Mouse (Mus musculus) forebrain, embryonic 15.5 days (tissue): ENCODE measurements around the gene Galr2. TPM values are rescaled to one million over a fixed set of nuclear protein-coding genes. Genes with fewer than 3 reads are reported as not detected.
"Not testable (repeated sequence)": the region's sequence is repeated elsewhere in the genome, so short reads cannot be mapped to it uniquely, and the experiment has no call there.

Source experiments
- ATAC-seq: fragments of 200-750 bp; cut with Nextera tagmentation; replicated peaks from 2 replicates; pipeline ENCODE4 v1.8.0; 2017; ENCODE audit warnings: mild to moderate bottlenecking, moderate TSS enrichment, moderate library complexity
- H3K27ac ChIP-seq: fragments of 300-500 bp; sonication (generic); replicated peaks from 2 replicates; pipeline ENCODE4 v1.5.1; 2015; ENCODE audit warnings: mild to moderate bottlenecking, inconsistent platforms
- H3K27me3 ChIP-seq: fragments of 300-500 bp; sonication (generic); 2 replicates; pipeline ENCODE4 v1.6.1; 2015; ENCODE audit warnings: inconsistent platforms
- H3K36me3 ChIP-seq: fragments of 300-500 bp; sonication (generic); 2 replicates; pipeline ENCODE4 v1.6.1; 2015; ENCODE audit warnings: mild to moderate bottlenecking, inconsistent platforms
- H3K4me1 ChIP-seq: fragments of 300-500 bp; sonication (generic); 2 replicates; pipeline ENCODE4 v1.6.1; 2015; ENCODE audit warnings: inconsistent platforms
- H3K4me2 ChIP-seq: fragments of 300-500 bp; sonication (generic); replicated peaks from 2 replicates; pipeline ENCODE4 v1.6.1; 2015; ENCODE audit warnings: mild to moderate bottlenecking, inconsistent platforms
- H3K4me3 ChIP-seq: fragments of 300-500 bp; sonication (generic); 2 replicates; pipeline ENCODE4 v1.5.1; 2015; ENCODE audit warnings: mild to moderate bottlenecking, inconsistent platforms
- H3K9ac ChIP-seq: fragments of 300-500 bp; sonication (generic); replicated peaks from 2 replicates; pipeline ENCODE4 v1.6.1; 2015; ENCODE audit warnings: mild to moderate bottlenecking, inconsistent platforms
- H3K9me3 ChIP-seq: fragments of 300-500 bp; sonication (generic); 2 replicates; pipeline ENCODE4 v1.6.1; 2016; ENCODE audit warnings: inconsistent platforms
- WGBS: fragments of 180-500 bp; shearing (Covaris S2); methylation state at CpG from one replicate; pipeline ENCODE4 v1.1.7; 2015; ENCODE audit warnings: mixed read lengths; 5-methylcytosine and 5-hydroxymethylcytosine counted together
- polyA plus RNA-seq: library from polyadenylated mRNA; unstranded; fragments of >200 nt; fragmentation: Nextera tagmentation; extraction: Ambion mirVana; gene quantifications from 2 replicates; pipeline ENCODE4 v1.2.1, GENCODE M21; 2015

Galr2 gene
- polyA plus RNA-seq, 1 experiment from 2014 or later = not detected

DNA sequence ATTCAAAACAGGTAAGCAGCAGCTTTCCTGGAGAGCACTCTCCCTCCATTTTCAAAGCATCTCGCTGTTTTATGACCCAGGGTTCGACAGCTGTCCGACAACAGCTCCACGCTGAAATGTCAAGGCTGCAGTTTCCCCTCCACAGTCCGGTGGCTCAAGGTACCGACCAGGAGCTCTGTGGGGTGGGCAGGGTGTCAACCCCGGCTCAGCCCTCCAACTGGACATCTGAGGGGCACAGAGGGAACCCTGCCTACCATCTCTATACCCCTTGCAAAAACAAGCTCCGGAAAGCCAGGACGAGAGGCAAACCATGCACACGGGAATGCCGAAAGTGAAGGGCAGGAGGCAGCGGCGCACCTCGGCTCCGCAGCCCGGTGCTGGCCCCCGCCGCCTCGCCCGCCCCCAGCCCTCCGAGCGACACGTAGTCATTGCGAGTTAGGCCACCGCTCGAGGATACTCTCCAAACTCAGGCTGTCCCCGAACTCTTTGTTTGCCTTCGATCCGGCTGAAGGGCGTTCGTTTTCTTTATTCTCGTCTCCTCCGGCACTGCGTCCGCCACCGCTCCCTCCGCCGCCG, 7.2 kb upstream of the Galr2 start:
- peaks cover 9% of the 10 kb centered on the region for H3K36me3 ChIP-seq
- WGBS = under 1% methylated on average over 39 of the region's 39 CpGs
- H3K9ac ChIP-seq = peak overlapping the region; percentile 87
- no peaks in the 10 kb centered on the region for H3K9me3 ChIP-seq
- H3K4me2 ChIP-seq = peak overlapping the region; percentile 78
- H3K27ac ChIP-seq = peak overlapping the region; percentile 95
- peaks cover 31% of the 10 kb centered on the region for H3K4me1 ChIP-seq
- no peaks in the 10 kb centered on the region for H3K27me3 ChIP-seq
- peak overlapping the region; percentile 77 for H3K4me3 ChIP-seq
- peak; percentile 63 for ATAC-seq

DNA sequence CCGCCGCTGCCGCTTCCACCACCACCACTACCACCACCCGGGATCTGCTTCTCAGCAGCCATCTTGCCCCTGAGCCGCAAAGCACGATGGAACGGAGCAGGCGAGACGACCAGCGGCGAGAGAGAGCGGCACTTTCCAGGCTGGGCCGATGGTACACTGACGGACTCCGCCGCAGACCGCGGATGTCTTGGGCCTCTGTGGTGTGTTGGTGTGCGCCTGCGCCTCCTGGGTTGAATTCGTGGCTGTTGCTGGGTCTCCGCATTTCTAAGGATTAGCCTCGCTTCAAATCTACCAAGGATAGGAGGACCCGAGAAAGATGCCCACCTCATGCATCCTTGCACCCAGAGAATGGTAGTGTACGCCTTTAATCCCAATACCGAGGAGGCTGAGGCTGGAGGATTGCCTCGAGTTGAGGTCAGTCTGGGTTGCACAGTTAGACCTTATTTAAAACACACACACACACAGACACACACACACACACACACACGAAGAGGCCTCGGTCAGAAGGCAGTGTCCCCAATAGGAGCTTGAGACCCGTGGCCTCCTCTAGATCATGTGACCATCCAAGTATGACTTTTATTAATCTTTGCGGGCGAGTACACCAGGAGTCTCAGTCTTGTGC, 6.6 kb upstream of the Galr2 start, which contains the start of gene Srp68:
Gene Srp68 (minus strand): TSS at position 173 of the 622 bp plus-strand sequence.
- WGBS = 2% methylated on average over 32 of the region's 32 CpGs
- Histone ChIP-seq H3K4me2 (peak within 1 kb of the TSS; percentile 78), H3K4me1 (peaks cover 31% of the 10 kb centered on the region), H3K9ac (peak within 1 kb of the TSS; percentile 87), H3K9me3 (no peaks in the 10 kb centered on the region), H3K36me3 (peaks cover 4% of the 10 kb centered on the region; the same call in 1 of the 2 replicates), H3K27ac (peak within 1 kb of the TSS; percentile 95), H3K27me3 (no peaks in the 10 kb centered on the region), H3K4me3 (peak within 1 kb of the TSS; percentile 77)
- peak; percentile 100 for ATAC-seq

- H3K9me3 ChIP-seq, H3K36me3 ChIP-seq, H3K4me3 ChIP-seq, H3K4me2 ChIP-seq, ATAC-seq, H3K9ac ChIP-seq, H3K27ac ChIP-seq: not testable (repeated sequence)
- H3K4me1 ChIP-seq = peaks cover 30% of the 10 kb centered on the region
- WGBS = 91% methylated on average over 1 of the region's 1 CpGs
- peaks cover 26% of the 10 kb centered on the region for H3K27me3 ChIP-seq
Observed at GRCm38 (mm10) chr11:116277184-116277583, 3.6 kb upstream of the Galr2 start.

GRCm38 (mm10) chr11:116281671-116282070, 932 bp downstream of the Galr2 start:
- H3K36me3 ChIP-seq = no peaks in the 10 kb centered on the region
- H3K9ac ChIP-seq = peak overlapping the region; percentile 24; the same call in 1 of the 2 replicates
- peaks cover 20% of the 10 kb centered on the region for H3K4me1 ChIP-seq
- H3K4me3 ChIP-seq = peak overlapping the region; percentile 31
- H3K4me2 ChIP-seq = peak overlapping the region; percentile 46
- no peaks in the 10 kb centered on the region for H3K9me3 ChIP-seq
- ATAC-seq = no peak
- whole genome bisulfite sequencing = 2% methylated on average over 18 of the region's 18 CpGs
- no peak overlapping the region for H3K27ac ChIP-seq
- H3K27me3 ChIP-seq = peaks cover 55% of the 10 kb centered on the region

DNA sequence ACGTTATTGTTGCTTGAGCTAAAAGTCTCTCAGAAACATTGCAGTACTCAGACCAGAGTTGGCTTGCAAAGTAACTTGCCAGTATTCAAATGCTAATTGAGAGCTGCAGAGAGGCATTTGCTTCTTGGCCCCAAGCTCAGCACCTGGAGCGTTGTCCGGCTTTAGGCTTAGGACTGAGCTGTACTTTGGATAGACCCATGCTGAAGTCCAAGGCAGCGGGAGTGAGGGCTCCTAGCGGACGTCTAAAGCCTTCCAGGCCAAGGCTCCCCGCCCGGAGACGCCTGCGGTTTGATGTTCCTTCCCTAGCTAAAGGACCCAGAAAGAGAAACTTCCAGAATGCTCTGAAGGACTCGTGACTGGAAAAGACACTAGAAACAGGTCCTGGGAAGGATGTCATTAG, 1.4 kb downstream of the Galr2 start:
- Histone ChIP-seq H3K27me3 (peaks cover 55% of the 10 kb centered on the region), H3K4me3 (0 out of 2 replicates have a peak overlapping the region, but pooled peaks have one; percentile 31), H3K27ac (no peak overlapping the region), H3K4me1 (peaks cover 20% of the 10 kb centered on the region), H3K9me3 (no peaks in the 10 kb centered on the region), H3K9ac (no peak overlapping the region), H3K36me3 (no peaks in the 10 kb centered on the region), H3K4me2 (no peak overlapping the region)
- WGBS = 0% methylated on average over 11 of the region's 11 CpGs
- ATAC-seq = no peak

DNA sequence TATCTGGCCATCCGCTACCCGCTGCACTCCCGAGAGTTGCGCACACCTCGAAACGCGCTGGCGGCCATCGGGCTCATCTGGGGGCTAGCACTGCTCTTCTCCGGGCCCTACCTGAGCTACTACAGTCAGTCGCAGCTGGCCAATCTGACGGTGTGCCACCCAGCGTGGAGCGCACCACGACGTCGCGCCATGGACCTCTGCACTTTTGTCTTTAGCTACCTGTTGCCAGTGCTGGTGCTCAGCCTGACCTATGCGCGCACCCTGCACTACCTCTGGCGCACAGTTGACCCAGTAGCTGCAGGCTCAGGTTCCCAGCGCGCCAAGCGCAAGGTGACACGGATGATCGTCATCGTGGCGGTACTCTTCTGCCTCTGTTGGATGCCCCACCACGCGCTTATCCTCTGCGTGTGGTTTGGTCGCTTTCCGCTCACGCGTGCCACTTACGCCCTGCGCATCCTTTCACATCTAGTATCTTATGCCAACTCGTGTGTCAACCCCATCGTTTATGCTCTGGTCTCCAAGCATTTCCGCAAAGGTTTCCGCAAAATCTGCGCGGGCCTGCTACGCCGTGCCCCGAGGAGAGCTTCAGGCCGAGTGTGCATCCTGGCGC, 2.3 kb downstream of the Galr2 start:
- Histone ChIP-seq H3K4me3 (no peak overlapping the region), H3K9ac (no peak overlapping the region), H3K4me1 (peaks cover 20% of the 10 kb centered on the region), H3K4me2 (no peak overlapping the region), H3K9me3 (no peaks in the 10 kb centered on the region), H3K27ac (no peak overlapping the region), H3K36me3 (peaks cover 8% of the 10 kb centered on the region), H3K27me3 (peaks cover 55% of the 10 kb centered on the region)
- WGBS = 9% methylated on average over 48 of the region's 48 CpGs
- ATAC-seq = no peak

GRCm38 (mm10) chr11:116283982-116284381, 3.2 kb downstream of the Galr2 start:
- H3K9me3 ChIP-seq = no peaks in the 10 kb centered on the region
- peaks cover 18% of the 10 kb centered on the region for H3K36me3 ChIP-seq
- no peak overlapping the region for H3K4me3 ChIP-seq
- H3K9ac ChIP-seq = no peak overlapping the region
- no peak overlapping the region for H3K27ac ChIP-seq
- H3K27me3 ChIP-seq = peaks cover 55% of the 10 kb centered on the region
- WGBS = 64% methylated on average over 6 of the region's 6 CpGs
- no peak for ATAC-seq
- H3K4me1 ChIP-seq = peaks cover 20% of the 10 kb centered on the region
- H3K4me2 ChIP-seq = no peak overlapping the region

- no peak for ATAC-seq
- WGBS = 69% methylated on average over 7 of the region's 7 CpGs
- no peak overlapping the region for H3K4me2 ChIP-seq
- no peak overlapping the region for H3K4me3 ChIP-seq
- peaks cover 20% of the 10 kb centered on the region for H3K4me1 ChIP-seq
- H3K36me3 ChIP-seq = peaks cover 34% of the 10 kb centered on the region
- H3K27me3 ChIP-seq = peaks cover 42% of the 10 kb centered on the region
- no peaks in the 10 kb centered on the region for H3K9me3 ChIP-seq
- no peak overlapping the region for H3K9ac ChIP-seq
- H3K27ac ChIP-seq = no peak overlapping the region
Observed at GRCm38 (mm10) chr11:116285770-116286191, 5.0 kb downstream of the Galr2 start.

- no peak overlapping the region for H3K4me2 ChIP-seq
- H3K36me3 ChIP-seq = peaks cover 45% of the 10 kb centered on the region
- no peak overlapping the region for H3K9ac ChIP-seq
- WGBS = 79% methylated on average over 5 of the region's 5 CpGs
- H3K4me3 ChIP-seq = no peak overlapping the region
- peaks cover 27% of the 10 kb centered on the region for H3K27me3 ChIP-seq
- no peak for ATAC-seq
- no peaks in the 10 kb centered on the region for H3K9me3 ChIP-seq
- H3K4me1 ChIP-seq = peaks cover 7% of the 10 kb centered on the region; the same call in 1 of the 2 replicates
- H3K27ac ChIP-seq = no peak overlapping the region
Observed at GRCm38 (mm10) chr11:116287351-116287750, 6.6 kb downstream of the Galr2 start.

DNA sequence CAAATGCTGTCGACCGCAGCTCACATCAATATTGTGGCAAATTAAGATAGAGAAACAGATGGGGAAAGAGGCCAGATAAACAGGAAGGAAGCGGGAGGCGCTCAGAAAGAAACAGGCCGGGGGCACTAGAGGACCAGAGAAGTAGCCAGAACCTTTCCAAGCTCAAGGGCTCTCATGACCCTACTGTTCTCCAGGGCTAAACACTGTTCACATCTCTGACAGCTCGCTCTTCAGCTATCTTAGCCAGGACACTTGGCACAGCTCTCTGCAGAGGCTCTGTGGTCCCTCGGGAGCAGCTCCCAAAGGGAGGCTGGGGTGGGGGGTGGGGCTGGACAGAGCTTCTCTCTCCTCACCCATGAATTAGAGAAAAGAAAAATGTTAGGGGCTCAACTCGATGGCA, 9.8 kb downstream of the Galr2 start:
- no peak for ATAC-seq
- 75% methylated on average over 8 of the region's 8 CpGs for WGBS
- no peak overlapping the region for H3K4me2 ChIP-seq
- H3K36me3 ChIP-seq = peaks cover 68% of the 10 kb centered on the region
- H3K4me1 ChIP-seq = no peaks in the 10 kb centered on the region
- H3K27me3 ChIP-seq = no peaks in the 10 kb centered on the region
- no peak overlapping the region for H3K9ac ChIP-seq
- no peaks in the 10 kb centered on the region for H3K9me3 ChIP-seq
- H3K4me3 ChIP-seq = no peak overlapping the region
- H3K27ac ChIP-seq = no peak overlapping the region

DNA sequence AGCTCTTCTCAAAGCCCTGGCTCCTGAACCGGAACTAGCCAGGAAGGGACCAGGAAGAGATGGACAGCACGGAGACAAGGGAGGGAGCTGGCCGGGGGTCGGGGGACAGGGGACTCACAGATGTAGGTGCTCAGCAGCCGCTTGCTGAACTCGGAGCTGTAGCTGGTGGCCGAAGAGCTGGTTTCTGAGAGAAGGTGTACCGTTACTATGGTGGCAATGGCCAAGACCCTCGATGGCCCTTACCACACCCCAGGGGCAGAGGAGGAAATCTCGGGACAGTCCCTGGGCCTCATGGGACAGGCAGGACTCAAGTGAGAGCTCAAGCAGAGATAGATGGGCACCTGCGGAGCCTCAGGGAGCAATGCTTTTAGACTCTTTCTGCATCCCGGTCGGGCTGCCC, 11.7 kb downstream of the Galr2 start:
- 92% methylated on average over 13 of the region's 13 CpGs for WGBS

DNA sequence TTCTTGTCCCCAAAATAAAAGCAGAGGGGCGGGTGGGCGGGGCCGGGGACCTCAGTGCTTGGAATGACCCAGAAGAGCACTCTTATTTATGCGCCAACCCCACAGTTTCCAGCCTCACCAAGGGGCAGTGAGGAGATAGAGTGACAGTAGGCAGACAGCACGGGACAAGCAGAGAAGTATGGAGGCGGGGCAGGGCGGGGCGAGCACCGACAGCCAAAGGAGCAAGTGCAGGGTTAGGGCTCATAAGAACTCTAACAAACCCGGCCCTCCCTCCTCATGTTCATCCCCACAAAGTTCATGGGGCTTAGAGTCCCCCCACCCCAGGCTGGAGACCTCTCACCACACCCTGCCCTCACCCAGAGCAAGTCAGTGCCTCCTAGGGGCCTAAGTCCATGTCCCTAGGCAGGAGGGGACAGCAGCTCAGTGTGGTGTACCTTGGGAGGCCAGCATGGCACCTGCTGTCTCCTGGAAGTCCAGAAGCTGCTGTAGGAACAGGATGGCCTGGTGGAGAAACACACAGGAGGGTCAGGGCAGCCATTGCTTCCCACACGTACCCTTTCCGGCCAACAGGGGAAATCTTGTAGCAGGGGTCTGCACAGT, 12.9 kb downstream of the Galr2 start:
- Histone ChIP-seq H3K9me3 (no peaks in the 10 kb centered on the region), H3K4me3 (no peak overlapping the region), H3K27ac (no peak overlapping the region), H3K4me2 (no peak overlapping the region), H3K9ac (no peak overlapping the region), H3K27me3 (no peaks in the 10 kb centered on the region), H3K4me1 (no peaks in the 10 kb centered on the region), H3K36me3 (peaks cover 72% of the 10 kb centered on the region)
- 84% methylated on average over 12 of the region's 12 CpGs for WGBS
- ATAC-seq = no peak; the same call in 1 of the 2 replicates

More for the DNA sequence above, 11.7 kb downstream of the Galr2 start:
- no peaks in the 10 kb centered on the region for H3K4me1 ChIP-seq
- H3K27ac ChIP-seq = no peak overlapping the region
- H3K9ac ChIP-seq = no peak overlapping the region
- H3K4me3 ChIP-seq = no peak overlapping the region
- ATAC-seq = no peak
- peaks cover 77% of the 10 kb centered on the region for H3K36me3 ChIP-seq
- no peak overlapping the region for H3K4me2 ChIP-seq
- no peaks in the 10 kb centered on the region for H3K27me3 ChIP-seq
- H3K9me3 ChIP-seq = no peaks in the 10 kb centered on the region
